Mouse (Mus musculus): ENCODE results near the gene Pde3b. TPM values are rescaled to one million over a fixed set of nuclear protein-coding genes. Genes with fewer than 3 reads are reported as not detected.
"Not testable (repeated sequence)": the region's sequence is repeated elsewhere in the genome, so short reads cannot be mapped to it uniquely, and the experiment has no call there.

The Pde3b gene
- polyA plus RNA-seq (2015; fragmentation: Nextera tagmentation; extraction: Ambion mirVana): 2.3 and 2.4 TPM in 2 replicates

- WGBS: 3% methylated on average over 55 of the region's 70 CpGs
- peak within 1 kb of the TSS; percentile 80 for H3K9ac ChIP-seq (ENCODE audit: low read length)
- ATAC-seq (ENCODE audit: low FRiP score, low TSS enrichment) (peak; percentile 92), DNase-seq (ENCODE audit: low spot score) (peak; percentile 72)
- TF ChIP-seq EP300 (optimal IDR thresholded peaks at IDR 0.05) (no peak), CTCF (IDR thresholded peaks at IDR 0.05; ENCODE audit: low read depth) (no peak)
- H3K9me3 ChIP-seq (ENCODE audit: control insufficient read depth, low read length): no peaks in the 10 kb centered on the region
- peak within 1 kb of the TSS; percentile 99 for H3K4me2 ChIP-seq (replicated peaks; ENCODE audit: low read depth)
- H3K27ac ChIP-seq (replicated peaks): peak within 1 kb of the TSS; percentile 87
- H3K36me3 ChIP-seq (ENCODE audit: control insufficient read depth, insufficient read depth, low read length): no peaks in the 10 kb centered on the region
- H3K4me1 ChIP-seq (replicated peaks; ENCODE audit: control insufficient read depth, insufficient read depth): no peaks in the 10 kb centered on the region
- H3K4me3 ChIP-seq (ENCODE audit: low read depth, low read length): peak within 1 kb of the TSS; percentile 87
- H3K27me3 ChIP-seq (ENCODE audit: control insufficient read depth, insufficient read depth, low read length): no peaks in the 10 kb centered on the region
These were observed at the start of gene Pde3b for GRCm38 (mm10) chr7:114414421-114415335. Gene Pde3b (plus strand): TSS chr7:114415281.

- TF ChIP-seq EP300 (optimal IDR thresholded peaks at IDR 0.05) (no peak), CTCF (IDR thresholded peaks at IDR 0.05; ENCODE audit: low read depth) (no peak)
- H3K36me3 ChIP-seq (ENCODE audit: control insufficient read depth, insufficient read depth, low read length): no peaks in the 10 kb centered on the region
- H3K4me3 ChIP-seq (ENCODE audit: low read depth, low read length): no peak overlapping the region
- H3K9ac ChIP-seq (ENCODE audit: low read length): no peak overlapping the region
- no peak for DNase-seq (ENCODE audit: low spot score)
- H3K9me3 ChIP-seq (ENCODE audit: control insufficient read depth, low read length): no peaks in the 10 kb centered on the region
- H3K4me1 ChIP-seq (replicated peaks; ENCODE audit: control insufficient read depth, insufficient read depth): no peaks in the 10 kb centered on the region
- no peak overlapping the region for H3K27ac ChIP-seq (replicated peaks)
- H3K4me2 ChIP-seq (replicated peaks; ENCODE audit: low read depth): no peak overlapping the region
- no peak for ATAC-seq (ENCODE audit: low FRiP score, low TSS enrichment)
- H3K27me3 ChIP-seq (ENCODE audit: control insufficient read depth, insufficient read depth, low read length): no peaks in the 10 kb centered on the region
- 83% methylated on average over 3 of the region's 3 CpGs for WGBS
These were observed 13.0 kb upstream of the Pde3b start for GRCm38 (mm10) chr7:114402130-114402529.

DNA sequence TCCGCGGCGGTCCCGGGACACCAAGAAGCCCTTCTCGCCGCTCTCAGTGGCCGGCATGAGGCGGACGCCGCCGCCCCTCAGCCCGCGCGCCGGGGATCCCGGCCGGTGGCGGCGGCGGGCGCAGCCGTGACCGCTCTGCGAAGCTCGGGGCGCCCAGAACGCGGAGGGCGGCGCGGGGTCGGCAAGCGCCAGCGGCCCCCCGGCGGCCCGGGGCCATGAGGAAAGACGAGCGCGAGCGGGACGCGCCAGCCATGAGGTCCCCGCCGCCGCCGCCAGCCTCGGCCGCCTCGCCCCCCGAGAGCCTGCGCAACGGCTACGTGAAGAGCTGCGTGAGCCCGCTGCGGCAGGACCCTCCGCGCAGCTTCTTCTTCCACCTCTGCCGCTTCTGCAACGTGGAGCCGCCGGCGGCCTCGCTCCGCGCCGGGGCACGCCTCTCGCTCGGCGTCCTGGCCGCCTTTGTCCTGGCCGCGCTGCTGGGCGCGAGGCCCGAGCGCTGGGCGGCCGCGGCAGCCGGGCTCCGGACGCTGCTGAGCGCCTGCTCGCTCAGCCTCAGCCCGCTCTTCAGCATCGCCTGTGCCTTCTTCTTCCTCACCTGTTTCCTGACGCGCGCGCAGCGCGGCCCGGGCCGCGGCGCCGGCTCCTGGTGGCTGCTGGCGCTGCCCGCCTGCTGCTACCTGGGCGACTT, 397 bp downstream of the Pde3b start:
- peak overlapping the region; percentile 80 for H3K9ac ChIP-seq (ENCODE audit: low read length)
- TF ChIP-seq CTCF (IDR thresholded peaks at IDR 0.05; ENCODE audit: low read depth): no peak
- TF ChIP-seq EP300 (optimal IDR thresholded peaks at IDR 0.05): no peak
- peak overlapping the region; percentile 87 for H3K27ac ChIP-seq (replicated peaks)
- DNase-seq (ENCODE audit: low spot score): peak; percentile 59
- no peaks in the 10 kb centered on the region for H3K9me3 ChIP-seq (ENCODE audit: control insufficient read depth, low read length)
- H3K4me1 ChIP-seq (replicated peaks; ENCODE audit: control insufficient read depth, insufficient read depth): no peaks in the 10 kb centered on the region
- peak overlapping the region; percentile 87 for H3K4me3 ChIP-seq (ENCODE audit: low read depth, low read length)
- WGBS: under 1% methylated on average over 52 of the region's 103 CpGs
- no peaks in the 10 kb centered on the region for H3K36me3 ChIP-seq (ENCODE audit: control insufficient read depth, insufficient read depth, low read length)
- no peaks in the 10 kb centered on the region for H3K27me3 ChIP-seq (ENCODE audit: control insufficient read depth, insufficient read depth, low read length)
- peak; percentile 78 for ATAC-seq (ENCODE audit: low FRiP score, low TSS enrichment)
- H3K4me2 ChIP-seq (replicated peaks; ENCODE audit: low read depth): peak overlapping the region; percentile 99

GRCm38 (mm10) chr7:114416021-114416845, 1.2 kb downstream of the Pde3b start:
- TF ChIP-seq CTCF (IDR thresholded peaks at IDR 0.05; ENCODE audit: low read depth) (no peak), EP300 (optimal IDR thresholded peaks at IDR 0.05) (no peak)
- H3K4me3 ChIP-seq (ENCODE audit: low read depth, low read length): peak overlapping the region; percentile 87
- peak; percentile 48 for DNase-seq (ENCODE audit: low spot score)

GRCm38 (mm10) chr7:114419331-114419730, 4.2 kb downstream of the Pde3b start:
- DNase-seq (ENCODE audit: low spot score); H3K4me2 ChIP-seq (replicated peaks; ENCODE audit: low read depth); H3K36me3 ChIP-seq (ENCODE audit: control insufficient read depth, insufficient read depth, low read length); H3K27me3 ChIP-seq (ENCODE audit: control insufficient read depth, insufficient read depth, low read length); H3K4me1 ChIP-seq (replicated peaks; ENCODE audit: control insufficient read depth, insufficient read depth); H3K9ac ChIP-seq (ENCODE audit: low read length); H3K4me3 ChIP-seq (ENCODE audit: low read depth, low read length); ATAC-seq (ENCODE audit: low FRiP score, low TSS enrichment); H3K27ac ChIP-seq (replicated peaks); H3K9me3 ChIP-seq (ENCODE audit: control insufficient read depth, low read length): not testable (repeated sequence)
- WGBS: 77% methylated on average over 3 of the region's 3 CpGs

More at GRCm38 (mm10) chr7:114416021-114416845, 1.2 kb downstream of the Pde3b start:
- Histone ChIP-seq H3K4me2 (replicated peaks; ENCODE audit: low read depth) (peak overlapping the region; percentile 99), H3K9ac (ENCODE audit: low read length) (peak overlapping the region; percentile 80), H3K27me3 (ENCODE audit: control insufficient read depth, insufficient read depth, low read length) (no peaks in the 10 kb centered on the region), H3K4me1 (replicated peaks; ENCODE audit: control insufficient read depth, insufficient read depth) (no peaks in the 10 kb centered on the region), H3K36me3 (ENCODE audit: control insufficient read depth, insufficient read depth, low read length) (no peaks in the 10 kb centered on the region), H3K27ac (replicated peaks) (peak overlapping the region; percentile 87), H3K9me3 (ENCODE audit: control insufficient read depth, low read length) (no peaks in the 10 kb centered on the region)
- ATAC-seq (ENCODE audit: low FRiP score, low TSS enrichment): peak; percentile 41
- under 1% methylated on average over 64 of the region's 66 CpGs for WGBS
